In the genomic region with DNA sequence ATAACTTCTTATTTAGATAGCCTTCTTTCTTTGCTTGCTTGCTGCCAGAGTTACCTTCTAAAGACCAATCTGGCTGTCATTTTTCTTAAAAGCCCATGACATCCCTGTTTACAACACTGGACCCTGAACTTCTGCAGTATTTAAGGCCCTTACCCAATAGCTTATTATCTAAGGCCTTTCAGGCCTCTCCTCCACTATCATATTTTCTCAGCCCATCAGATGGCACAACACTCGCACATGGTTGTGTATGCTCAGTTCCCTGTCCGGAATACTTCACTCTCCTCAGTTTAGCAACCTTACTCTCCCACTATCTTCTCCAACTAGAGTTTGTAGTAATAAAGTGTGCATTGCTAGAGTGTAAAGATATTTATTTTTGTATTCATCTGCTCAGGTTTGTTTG, we compare ENCODE assay signal across 10 mouse cellular contexts. TPM values are rescaled to one million over a fixed set of nuclear protein-coding genes. Genes with fewer than 3 reads are reported as not detected.
DNase-seq lines count a peak whose midpoint lies in the region; ATAC-seq and TF ChIP-seq lines count a peak whose summit lies in the region.
"Had no signal": no experiment of that assay in that cellular context is flagged by ENCODE, and none has a peak within 500 bp of the region (broad histone marks: within the 10 kb centered on the region; RNA-seq: fewer than 3 reads in every experiment).

No protein-coding gene starts in this region.

- H3K4me1 ChIP-seq in kidney, postnatal 0 days (replicated peaks; ENCODE audit: insufficient read depth, low read length): peaks cover 13% of the 10 kb centered on the region; the same call in 1 of the 2 replicates
- H3K4me1 ChIP-seq in limb, embryonic 11.5 days (ENCODE audit: control insufficient read depth, insufficient read depth, low read length): peaks cover 8% of the 10 kb centered on the region; the same call in 1 of the 2 replicates
- H3K4me1 ChIP-seq in neural tube, embryonic 13.5 days (replicated peaks): peaks cover 29% of the 10 kb centered on the region

- 64% methylated on average over 2 of the region's 2 CpGs for WGBS in kidney, postnatal 0 days
- 86% methylated on average over 2 of the region's 2 CpGs for WGBS in limb, embryonic 11.5 days
- 84% methylated on average over 2 of the region's 2 CpGs for WGBS in neural tube, embryonic 13.5 days

- H3K9me3 ChIP-seq in kidney, postnatal 0 days (replicated peaks; ENCODE audit: low read length): no peaks in the 10 kb centered on the region
- H3K9me3 ChIP-seq in limb, embryonic 11.5 days (ENCODE audit: control insufficient read depth, low read length): no peaks in the 10 kb centered on the region
- no peaks in the 10 kb centered on the region for H3K9me3 ChIP-seq in neural tube, embryonic 13.5 days

- ATAC-seq in kidney, postnatal 0 days (replicated peaks; ENCODE audit: low FRiP score, low read depth): no peak
- ATAC-seq in erythroblast, adult 5-6 weeks (replicated peaks; ENCODE audit: low FRiP score, poor library complexity, severe bottlenecking): peak; percentile 69
- ATAC-seq in limb, embryonic 11.5 days (ENCODE audit: insufficient number of reproducible peaks, low FRiP score, low TSS enrichment, low read depth): no peak
- no peak for ATAC-seq in neural tube, embryonic 13.5 days (ENCODE audit: low read depth)
- ATAC-seq: Patski had no signal

- intact Hi-C loops in left cerebral cortex, postnatal 10 days (cut with DNase I): no loop called here

- no peaks in the 10 kb centered on the region for H3K27me3 ChIP-seq in kidney, postnatal 0 days (ENCODE audit: insufficient read depth, low read length)
- H3K27me3 ChIP-seq in limb, embryonic 11.5 days (ENCODE audit: control insufficient read depth, insufficient read depth, low read length): no peaks in the 10 kb centered on the region
- H3K27me3 ChIP-seq in neural tube, embryonic 13.5 days: no peaks in the 10 kb centered on the region

- 0 out of 2 replicates have a peak, but pooled peaks cover 6% of the 10 kb centered on the region for H3K36me3 ChIP-seq in kidney, postnatal 0 days (ENCODE audit: insufficient read depth, low read length)
- peaks cover 2% of the 10 kb centered on the region; the same call in 1 of the 2 replicates for H3K36me3 ChIP-seq in limb, embryonic 11.5 days (ENCODE audit: control insufficient read depth, insufficient read depth, low read length)
- peaks cover 16% of the 10 kb centered on the region for H3K36me3 ChIP-seq in neural tube, embryonic 13.5 days

- no peak for DNase-seq in kidney, postnatal 0 days (ENCODE audit: low spot score)
- no peak for DNase-seq in kidney, postnatal 25 days
- DNase-seq in limb, embryonic 11.5 days (ENCODE audit: low spot score): no peak
- no peak for DNase-seq in adrenal gland, adult 2 months
- no peak for DNase-seq in left cerebral cortex, postnatal 10 days (ENCODE audit: extremely low spot score in 1 of 2, low spot score in 2 of 2)
- DNase-seq in layer of hippocampus, adult 9-10 months (ENCODE audit: low spot score): no peak

- no peak overlapping the region for H3K27ac ChIP-seq in kidney, postnatal 0 days
- H3K27ac ChIP-seq in limb, embryonic 11.5 days (replicated peaks; ENCODE audit: low read depth, low read length): no peak overlapping the region
- no peak overlapping the region for H3K27ac ChIP-seq in neural tube, embryonic 13.5 days (replicated peaks)

- H3K9ac ChIP-seq in kidney, postnatal 0 days (ENCODE audit: low read depth, low read length): no peak overlapping the region
- H3K9ac ChIP-seq in limb, embryonic 11.5 days (ENCODE audit: low read length): 0 out of 2 replicates have a peak overlapping the region, but pooled peaks have one; percentile 19
- peak overlapping the region; percentile 95 for H3K9ac ChIP-seq in neural tube, embryonic 13.5 days

- no peak for TF ChIP-seq CTCF in kidney, postnatal 0 days (IDR thresholded peaks at IDR 0.05; ENCODE audit: low read depth)

- H3K4me2 ChIP-seq in kidney, postnatal 0 days (ENCODE audit: low read length): peak overlapping the region; percentile 84
- H3K4me2 ChIP-seq in limb, embryonic 11.5 days (ENCODE audit: low read depth, severe bottlenecking): peak overlapping the region; percentile 57; the same call in 1 of the 2 replicates
- H3K4me2 ChIP-seq in neural tube, embryonic 13.5 days: peak overlapping the region; percentile 65

- no peak overlapping the region for H3K4me3 ChIP-seq in kidney, postnatal 0 days (replicated peaks; ENCODE audit: low read depth, low read length)
- H3K4me3 ChIP-seq in limb, embryonic 11.5 days (ENCODE audit: low read depth, low read length): no peak overlapping the region
- H3K4me3 ChIP-seq in neural tube, embryonic 13.5 days: peak overlapping the region; percentile 93

RNA-seq across cellular contexts. Expression of a gene that starts 0.9 kb away (rescaled TPM):
- polyA plus RNA-seq in kidney, postnatal 0 days (2015; fragmentation: Nextera tagmentation; extraction: Ambion mirVana): 1.3 and 1.4 TPM in 2 replicates
- total RNA-seq in erythroblast, adult 5-6 weeks (2015; ENCODE audit: low replicate concordance): 6.1 and 10.4 TPM in 2 replicates
- not detected in 2 replicates for total RNA-seq in erythroblast, adult 5-6 weeks (2017; ENCODE audit: low replicate concordance)
- 1.5 and 1.8 TPM in 2 replicates for polyA plus RNA-seq in limb, embryonic 11.5 days (2014; fragmentation: Nextera tagmentation; extraction: Ambion mirVana)
- polyA plus RNA-seq in neural tube, embryonic 13.5 days (2015; fragmentation: Nextera tagmentation; extraction: Ambion mirVana): 1.1 and 2.4 TPM in 2 replicates
- total RNA-seq in adrenal gland, adult 2 months (2021): not detected
- polyA plus RNA-seq in adrenal gland, adult 2 months (2012; rRNA removed): not detected in 2 replicates
- total RNA-seq in left cerebral cortex, postnatal 10 days (2021): not detected

RNA-seq across cellular contexts. Expression of a gene that starts 1.6 kb away (rescaled TPM):
- 49.0 and 51.5 TPM in 2 replicates for polyA plus RNA-seq in kidney, postnatal 0 days (2015; fragmentation: Nextera tagmentation; extraction: Ambion mirVana)
- total RNA-seq in erythroblast, adult 5-6 weeks (2015; ENCODE audit: low replicate concordance): 97.2 and 111 TPM in 2 replicates
- total RNA-seq in erythroblast, adult 5-6 weeks (2017; ENCODE audit: low replicate concordance): 115 and 124 TPM in 2 replicates
- 53.0 and 54.6 TPM in 2 replicates for polyA plus RNA-seq in limb, embryonic 11.5 days (2014; fragmentation: Nextera tagmentation; extraction: Ambion mirVana)
- 61.0 and 67.1 TPM in 2 replicates for polyA plus RNA-seq in neural tube, embryonic 13.5 days (2015; fragmentation: Nextera tagmentation; extraction: Ambion mirVana)
- 10 to 100 TPM; 66.3 to 77.9 TPM for total RNA-seq in adrenal gland, adult 2 months (2021)
- polyA plus RNA-seq in adrenal gland, adult 2 months (2012; rRNA removed): 9.3 and 12.8 TPM in 2 replicates
- total RNA-seq in left cerebral cortex, postnatal 10 days (2021): 10 to 100 TPM; 53.6 to 53.8 TPM

RNA-seq across cellular contexts. Expression of a gene that starts 36.6 kb away (rescaled TPM):
- not detected in 2 replicates for polyA plus RNA-seq in kidney, postnatal 0 days (2015; fragmentation: Nextera tagmentation; extraction: Ambion mirVana)
- total RNA-seq in erythroblast, adult 5-6 weeks (2015; ENCODE audit: low replicate concordance): 1.5 TPM in 1 of 2 replicates, not detected in the other
- 0.26 and 2.8 TPM in 2 replicates for total RNA-seq in erythroblast, adult 5-6 weeks (2017; ENCODE audit: low replicate concordance)
- polyA plus RNA-seq in limb, embryonic 11.5 days (2014; fragmentation: Nextera tagmentation; extraction: Ambion mirVana): not detected in 2 replicates
- not detected in 2 replicates for polyA plus RNA-seq in neural tube, embryonic 13.5 days (2015; fragmentation: Nextera tagmentation; extraction: Ambion mirVana)
- total RNA-seq in adrenal gland, adult 2 months (2021): under 1 TPM; 0.17 to 0.49 TPM
- polyA plus RNA-seq in adrenal gland, adult 2 months (2012; rRNA removed): 0.13 and 0.24 TPM in 2 replicates
- total RNA-seq in left cerebral cortex, postnatal 10 days (2021): under 1 TPM in 1 of 2 experiments, not detected in 1; 0.49 TPM
- polyA plus RNA-seq: Patski had no signal

RNA-seq across cellular contexts. Expression of a gene that starts 39.3 kb away (rescaled TPM):
- not detected in 2 replicates for polyA plus RNA-seq in kidney, postnatal 0 days (2015; fragmentation: Nextera tagmentation; extraction: Ambion mirVana)
- not detected in 2 replicates for total RNA-seq in erythroblast, adult 5-6 weeks (2015; ENCODE audit: low replicate concordance)
- not detected in 2 replicates for total RNA-seq in erythroblast, adult 5-6 weeks (2017; ENCODE audit: low replicate concordance)
- not detected in 2 replicates for polyA plus RNA-seq in limb, embryonic 11.5 days (2014; fragmentation: Nextera tagmentation; extraction: Ambion mirVana)
- polyA plus RNA-seq in neural tube, embryonic 13.5 days (2015; fragmentation: Nextera tagmentation; extraction: Ambion mirVana): not detected in 2 replicates
- not detected for total RNA-seq in adrenal gland, adult 2 months (2021)
- not detected in 2 replicates for polyA plus RNA-seq in adrenal gland, adult 2 months (2012; rRNA removed)
- not detected for total RNA-seq in left cerebral cortex, postnatal 10 days (2021)
- polyA plus RNA-seq: gonadal fat pad, adult 2 months; Patski had no signal

RNA-seq across cellular contexts. Expression of a gene that starts 40.6 kb away (rescaled TPM):
- 10.7 and 11.6 TPM in 2 replicates for polyA plus RNA-seq in kidney, postnatal 0 days (2015; fragmentation: Nextera tagmentation; extraction: Ambion mirVana)
- 15.5 and 54.2 TPM in 2 replicates for total RNA-seq in erythroblast, adult 5-6 weeks (2015; ENCODE audit: low replicate concordance)
- 6.6 and 15.5 TPM in 2 replicates for total RNA-seq in erythroblast, adult 5-6 weeks (2017; ENCODE audit: low replicate concordance)
- 4.9 and 5.7 TPM in 2 replicates for polyA plus RNA-seq in limb, embryonic 11.5 days (2014; fragmentation: Nextera tagmentation; extraction: Ambion mirVana)
- polyA plus RNA-seq in neural tube, embryonic 13.5 days (2015; fragmentation: Nextera tagmentation; extraction: Ambion mirVana): 2.4 and 3.2 TPM in 2 replicates
- total RNA-seq in adrenal gland, adult 2 months (2021): 10 to 100 TPM; 10.5 to 12.5 TPM
- 7.8 and 10.6 TPM in 2 replicates for polyA plus RNA-seq in adrenal gland, adult 2 months (2012; rRNA removed)
- 1 to 10 TPM in 1 of 2 experiments, not detected in 1; 1.3 TPM for total RNA-seq in left cerebral cortex, postnatal 10 days (2021)
